Mouse (Mus musculus) cortical plate, adult 2 months (tissue): ENCODE data around the gene Ccl25.

Experiments
- CTCF ChIP-seq: fragments of 200-500 bp; IDR thresholded peaks from 2 replicates; pipeline ENCODE4 v1.5.1; 2011; ENCODE audit warnings: mild to moderate bottlenecking, control low read depth, low read length; ENCODE audit not compliant: insufficient read depth; ENCODE audit errors: extremely low read depth
- POLR2A ChIP-seq: fragments of 200-500 bp; IDR thresholded peaks from 2 replicates; pipeline ENCODE4 v1.6.1; 2011; ENCODE audit warnings: mild to moderate bottlenecking, low read length, control low read depth; ENCODE audit not compliant: insufficient read depth; ENCODE audit errors: extremely low read depth

GRCm38 (mm10) chr8:4354516-4354915 lies 29.5 kb downstream of the Ccl25 start:
- TF ChIP-seq CTCF (no peak), POLR2A (no peak)
